Mouse (Mus musculus) CH12.LX (cell line): ENCODE data around the gene Schip1. TPM values are rescaled to one million over a fixed set of nuclear protein-coding genes. Genes with fewer than 3 reads are reported as not detected.

ENCODE experiments used
- DNase-seq: peaks from one replicate; pipeline ENCODE4 v3.0.0-alpha.2; 2013; ENCODE audit errors: extremely low read depth
- H3K27ac ChIP-seq: 2 replicates; pipeline ENCODE4 v1.5.1; 2012; ENCODE audit warnings: low read depth, mild to moderate bottlenecking, control low read depth, moderate library complexity; ENCODE audit not compliant: insufficient read depth
- H3K27me3 ChIP-seq: replicated peaks from 2 replicates; pipeline ENCODE3; 2012; ENCODE audit warnings: inconsistent platforms
- H3K36me3 ChIP-seq, 2 experiments: replicated peaks in 1 of 2; 2 replicates each; pipeline versions ENCODE3 to v1.6.1; 2012; ENCODE audit warnings: inconsistent platforms in 1 of 2, low read length in 1 of 2, mild to moderate bottlenecking in 1 of 2, mixed read lengths in 1 of 2, moderate library complexity in 1 of 2; ENCODE audit not compliant: control insufficient read depth in 1 of 2, insufficient read depth in 1 of 2
- H3K4me1 ChIP-seq, 2 experiments: 2 replicates each; pipeline ENCODE4 v1.6.1; 2012; ENCODE audit warnings: inconsistent platforms in 1 of 2, moderate library complexity in 1 of 2; ENCODE audit not compliant: insufficient read depth in 2 of 2, control insufficient read depth in 1 of 2
- H3K4me2 ChIP-seq: 2 replicates; pipeline ENCODE4 v1.6.1; 2012; ENCODE audit warnings: low read depth, mild to moderate bottlenecking, control low read depth; ENCODE audit not compliant: poor library complexity, insufficient read depth, severe bottlenecking
- H3K4me3 ChIP-seq, 3 experiments: fragments of 150-350 bp in 1 of 3; sonication (generic) in 1 of 3; replicated peaks in 1 of 3; 2 replicates each; pipeline versions ENCODE3 to v1.5.1; 2011 to 2012; ENCODE audit warnings: low read depth in 2 of 3, low read length in 2 of 3, mild to moderate bottlenecking in 2 of 3, moderate library complexity in 2 of 3, control low read depth in 1 of 3, improper control_type of control experiment in 1 of 3, inconsistent platforms in 1 of 3, mixed read lengths in 1 of 3; ENCODE audit not compliant: poor library complexity in 1 of 3
- H3K79me2 ChIP-seq: replicated peaks from 2 replicates; pipeline ENCODE4 v1.6.1; 2012; ENCODE audit warnings: mild to moderate bottlenecking, moderate library complexity; ENCODE audit not compliant: control insufficient read depth, poor library complexity, insufficient read depth, severe bottlenecking; ENCODE audit errors: extremely low read depth
- H3K9ac ChIP-seq: 2 replicates; pipeline ENCODE4 v1.6.1; 2012; ENCODE audit warnings: low read depth, mild to moderate bottlenecking, control low read depth, moderate library complexity; ENCODE audit not compliant: insufficient read depth
- H3K9me3 ChIP-seq: replicated peaks from 2 replicates; pipeline ENCODE3; 2012; ENCODE audit warnings: low read length, inconsistent platforms, mixed read lengths
- BHLHE40 ChIP-seq: IDR thresholded peaks from 2 replicates; pipeline ENCODE4 v1.6.1; 2011; ENCODE audit warnings: mild to moderate bottlenecking, low read depth, low read length, improper control_type of control experiment
- CHD2 ChIP-seq: IDR thresholded peaks from 2 replicates; pipeline ENCODE4 v1.6.1; 2011; ENCODE audit warnings: low read length, improper control_type of control experiment
- CTCF ChIP-seq, 2 experiments: IDR thresholded peaks in 1 of 2; conservative IDR thresholded peaks in 1 of 2; 2 replicates each; pipeline ENCODE4 v1.5.1; 2011 to 2012; ENCODE audit warnings: low read depth in 2 of 2, low read length in 2 of 2, improper control_type of control experiment in 1 of 2, inconsistent platforms in 1 of 2, mild to moderate bottlenecking in 1 of 2, moderate library complexity in 1 of 2
- GABPA ChIP-seq: IDR thresholded peaks from 2 replicates; pipeline ENCODE4 v1.6.1; 2012; ENCODE audit warnings: low read depth, low read length, improper control_type of control experiment, inconsistent platforms; ENCODE audit not compliant: insufficient replicate concordance
- HCFC1 ChIP-seq: IDR thresholded peaks from 2 replicates; pipeline ENCODE4 v1.6.1; 2012; ENCODE audit warnings: low read depth, mild to moderate bottlenecking, inconsistent platforms, low read length, improper control_type of control experiment
- IRF4 ChIP-seq: IDR thresholded peaks from 2 replicates; pipeline ENCODE4 v1.6.1; 2014; ENCODE audit warnings: low read depth, mild to moderate bottlenecking, inconsistent platforms, low read length, improper control_type of control experiment
- JUN ChIP-seq: IDR thresholded peaks from 2 replicates; pipeline ENCODE4 v1.6.1; 2011; ENCODE audit warnings: low read depth, mild to moderate bottlenecking, low read length, improper control_type of control experiment, moderate library complexity; ENCODE audit not compliant: insufficient read depth
- MAFK ChIP-seq: IDR thresholded peaks from 2 replicates; pipeline ENCODE4 v1.6.1; 2011; ENCODE audit warnings: low read length, improper control_type of control experiment; ENCODE audit not compliant: insufficient replicate concordance
- MAX ChIP-seq: IDR thresholded peaks from 2 replicates; pipeline ENCODE4 v1.6.1; 2011; ENCODE audit warnings: low read length, improper control_type of control experiment
- MAZ ChIP-seq: IDR thresholded peaks from 2 replicates; pipeline ENCODE4 v1.6.1; 2012; ENCODE audit warnings: low read depth, mild to moderate bottlenecking, inconsistent platforms, low read length, improper control_type of control experiment, moderate library complexity
- MYC ChIP-seq: IDR thresholded peaks from 2 replicates; pipeline ENCODE4 v1.6.1; 2011; ENCODE audit warnings: low read depth, mild to moderate bottlenecking, improper control_type of control experiment, low read length
- POLR2A ChIP-seq: IDR thresholded peaks from 2 replicates; pipeline ENCODE4 v1.6.1; 2011; ENCODE audit warnings: low read depth, mild to moderate bottlenecking, improper control_type of control experiment, low read length
- POLR2AphosphoS2 ChIP-seq: IDR thresholded peaks from 2 replicates; pipeline ENCODE4 v1.6.1; 2011; ENCODE audit warnings: low read depth, low read length, improper control_type of control experiment
- RAD21 ChIP-seq: IDR thresholded peaks from 2 replicates; pipeline ENCODE4 v1.6.1; 2011; ENCODE audit warnings: low read depth, mild to moderate bottlenecking, low read length, improper control_type of control experiment, moderate library complexity
- RCOR1 ChIP-seq: conservative IDR thresholded peaks from 2 replicates; pipeline ENCODE4 v1.6.1; 2012; ENCODE audit warnings: low read depth, mild to moderate bottlenecking, inconsistent platforms, low read length, improper control_type of control experiment
- TCF12 ChIP-seq: IDR thresholded peaks from 2 replicates; pipeline ENCODE4 v1.6.1; 2014; ENCODE audit warnings: low read depth, mild to moderate bottlenecking, inconsistent platforms, low read length, improper control_type of control experiment
- UBTF ChIP-seq: IDR thresholded peaks from 2 replicates; pipeline ENCODE4 v1.6.1; 2012; ENCODE audit warnings: low read depth, mild to moderate bottlenecking, inconsistent platforms, low read length, improper control_type of control experiment, moderate library complexity
- ZC3H11A ChIP-seq: IDR thresholded peaks from 2 replicates; pipeline ENCODE4 v1.6.1; 2012; ENCODE audit warnings: low read depth, mild to moderate bottlenecking, inconsistent platforms, low read length, improper control_type of control experiment
- ZMIZ1 ChIP-seq: IDR thresholded peaks from 2 replicates; pipeline ENCODE4 v1.6.1; 2012; ENCODE audit warnings: low read depth, mild to moderate bottlenecking, inconsistent platforms, low read length, improper control_type of control experiment
- dilution Hi-C: fragments of 300-500 bp; cut with MboI; formaldehyde crosslinking; loops from 2 replicates; pipeline ENCODE4 v1.14.3; 2020; ENCODE audit warnings: low sequenced_read_pairs; ENCODE audit not compliant: extremely low pct_unique_long_range_greater_than_20kb, extremely low pct_ligation_motif_present
- in situ Hi-C: fragments of 300-500 bp; cut with MboI; formaldehyde crosslinking; loops from 3 replicates; pipeline ENCODE4 v1.14.3; 2019; ENCODE audit warnings: low sequenced_read_pairs, low pct_ligation_motif_present, low pct_unique_long_range_greater_than_20kb, mixed read lengths
- polyA plus RNA-seq: library from polyadenylated mRNA; unstranded; fragments of >175 nt; gene quantifications from 2 replicates; pipeline ENCODE4 v1.2.1, GENCODE M21; 2012; ENCODE audit warnings: low read depth; ENCODE audit not compliant: insufficient read length
- total RNA-seq, 2 experiments: library from RNA; depleted of rRNA; stranded (reverse); fragments of 300-350 nt in 1 of 2; fragments of >200 nt in 1 of 2; gene quantifications; 2 replicates each; pipeline ENCODE4 v1.2.3; 2012 to 2014

The Schip1 gene
- total and polyA plus RNA-seq, 3 experiments: 0.25 to 0.36 TPM; not detected in 1

DNA sequence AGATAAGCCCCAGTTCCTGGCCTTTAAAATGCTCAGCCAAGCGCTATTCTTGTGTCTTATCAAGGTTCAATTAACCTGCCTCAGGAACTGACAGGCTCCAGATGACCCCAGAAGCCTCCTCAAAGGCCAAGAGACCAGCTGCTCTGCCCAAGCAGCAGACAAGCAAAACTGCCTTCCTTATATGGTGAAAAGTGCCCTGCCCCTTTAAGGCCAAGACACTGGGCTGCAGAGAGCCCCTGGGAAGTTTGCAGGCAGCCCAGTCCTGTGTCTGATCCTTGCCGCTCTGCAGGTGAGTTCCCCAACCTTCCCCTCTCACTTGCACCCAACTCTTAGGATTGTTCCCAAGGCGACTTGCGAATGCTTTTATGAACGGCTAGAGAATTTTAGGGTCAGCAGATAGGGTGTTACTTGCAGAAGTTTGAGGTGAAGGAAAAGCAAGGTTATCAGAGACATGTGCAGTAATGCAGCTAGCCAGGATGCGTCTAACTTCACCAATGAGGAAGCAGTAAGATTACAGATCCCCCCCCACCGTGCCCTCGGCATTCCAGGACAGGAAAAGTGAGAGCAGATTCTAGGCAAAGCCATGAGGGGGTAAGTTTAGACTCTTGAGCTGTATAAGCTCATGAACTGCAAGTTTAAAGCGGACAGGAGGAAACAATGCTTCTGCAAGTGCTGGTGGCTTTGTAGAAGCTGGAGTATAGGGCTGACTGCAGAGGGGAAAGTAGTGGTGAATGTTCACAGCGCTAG is 403.5 kb downstream of the Schip1 start:
- Histone ChIP-seq H3K27ac (no peak overlapping the region), H3K9me3 (no peaks in the 10 kb centered on the region), H3K27me3 (no peaks in the 10 kb centered on the region), H3K4me2 (no peak overlapping the region), H3K4me1 (no peaks in the 10 kb centered on the region), H3K79me2 (no peaks in the 10 kb centered on the region), H3K4me3 (no peak overlapping the region), H3K36me3 (no peaks in the 10 kb centered on the region), H3K9ac (no peak overlapping the region)
- dilution Hi-C loops (no loop called here), in situ Hi-C loops (no loop called here)
- no peak for DNase-seq
- TF ChIP-seq POLR2AphosphoS2 (no peak), HCFC1 (no peak), JUN (no peak), ZC3H11A (no peak)

DNA sequence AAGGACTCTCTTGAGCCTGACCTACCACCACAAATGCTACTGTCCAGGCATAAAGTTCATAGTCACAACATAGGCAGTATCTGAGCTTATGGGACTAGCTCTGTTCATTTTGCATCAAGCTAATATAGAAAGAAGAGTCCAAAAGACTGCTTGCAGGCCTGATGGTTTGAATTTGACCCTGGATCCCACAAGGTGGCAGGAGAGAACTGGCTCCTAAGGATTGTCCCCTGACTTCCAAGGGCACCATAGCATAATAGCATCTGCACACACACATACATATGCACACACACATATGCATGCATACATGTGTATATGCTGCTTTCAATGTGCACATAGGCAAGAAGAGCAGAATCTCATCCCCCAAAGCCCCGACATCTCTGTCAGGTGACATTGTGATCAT is 405.0 kb downstream of the Schip1 start:
- Histone ChIP-seq H3K9me3 (no peaks in the 10 kb centered on the region), H3K4me1 (no peaks in the 10 kb centered on the region), H3K36me3 (no peaks in the 10 kb centered on the region), H3K4me2 (no peak overlapping the region), H3K27ac (no peak overlapping the region), H3K27me3 (no peaks in the 10 kb centered on the region), H3K4me3 (no peak overlapping the region), H3K79me2 (no peaks in the 10 kb centered on the region), H3K9ac (no peak overlapping the region)
- TF ChIP-seq RAD21 (peak; percentile 0), TCF12 (no peak)
- in situ Hi-C loops: no loop called here
- dilution Hi-C loops: no loop called here
- no peak for DNase-seq

DNA sequence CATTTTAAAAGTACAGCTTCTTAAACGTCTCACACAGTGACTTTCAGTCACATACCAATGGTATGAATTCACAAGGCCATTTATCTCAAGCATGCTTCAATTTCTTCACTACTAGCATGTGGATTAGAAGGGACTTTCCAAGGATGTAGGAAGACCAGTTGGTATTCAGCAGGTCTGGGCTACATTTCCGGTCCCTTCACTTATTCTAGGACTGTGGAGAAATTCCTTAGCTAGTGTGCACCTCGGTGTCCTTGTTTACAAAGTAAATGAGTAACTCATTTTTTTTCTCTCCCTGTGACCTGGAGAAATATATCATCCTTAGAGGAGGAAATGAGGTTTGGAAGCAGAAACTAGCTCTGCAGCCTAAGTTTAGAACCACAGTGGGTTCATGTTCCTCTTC is 405.5 kb downstream of the Schip1 start:
- Histone ChIP-seq H3K4me1 (peaks cover 0 to 2% of the 10 kb centered on the region in 2 experiments; a peak in 1 of 4 replicates), H3K4me2 (no peak overlapping the region), H3K9ac (no peak overlapping the region), H3K27me3 (no peaks in the 10 kb centered on the region), H3K9me3 (no peaks in the 10 kb centered on the region), H3K4me3 (no peak overlapping the region), H3K79me2 (no peaks in the 10 kb centered on the region), H3K27ac (no peak overlapping the region), H3K36me3 (no peaks in the 10 kb centered on the region)
- DNase-seq: no peak
- TF ChIP-seq RCOR1: no peak
- TF ChIP-seq HCFC1: no peak
- TF ChIP-seq BHLHE40: no peak
- no peak for TF ChIP-seq GABPA
- TF ChIP-seq UBTF: no peak
- TF ChIP-seq TCF12: no peak
- no peak for TF ChIP-seq POLR2AphosphoS2
- TF ChIP-seq IRF4: no peak
- no peak for TF ChIP-seq CTCF (conservative IDR thresholded peaks at IDR 0.05 in 1 of 2, IDR thresholded peaks at IDR 0.05 in 1 of 2; ENCODE audit: low read depth in 2 of 2, low read length in 2 of 2)
- TF ChIP-seq MYC: no peak
- TF ChIP-seq POLR2A: no peak
- TF ChIP-seq MAFK: no peak
- TF ChIP-seq CHD2: no peak
- TF ChIP-seq ZMIZ1: no peak
- TF ChIP-seq MAZ: no peak
- TF ChIP-seq MAX: no peak
- dilution Hi-C loops (no loop called here), in situ Hi-C loops (no loop called here)
